Mouse (Mus musculus): ENCODE measurements around the gene Acad8.

- TF ChIP-seq CTCF (IDR thresholded peaks at IDR 0.05; ENCODE audit: low read depth, low read length) (no peak), TAL1 (conservative IDR thresholded peaks at IDR 0.05; ENCODE audit: low read depth, low read length) (no peak), GATA1 (IDR thresholded peaks at IDR 0.05; ENCODE audit: borderline replicate concordance, low read length) (no peak), POLR2AphosphoS5 (IDR thresholded peaks at IDR 0.05; ENCODE audit: insufficient replicate concordance, low read depth, low read length) (no peak)
Measured at GRCm38 (mm10) chr9:27006866-27007265, 7.5 kb upstream of the Acad8 start.

Data from G1E (cell line).